Mouse (Mus musculus) heart, embryonic 12.5 days (tissue): ENCODE measurements around the gene Cd99l2. TPM values are rescaled to one million over a fixed set of nuclear protein-coding genes. Genes with fewer than 3 reads are reported as not detected.
A peak's percentile ranks its signal among the peaks of the same experiment; 100 is the strongest.
"Not testable (repeated sequence)": the region's sequence is repeated elsewhere in the genome, so short reads cannot be mapped to it uniquely, and the experiment has no call there.

Experiments
- ATAC-seq: fragments of 200-750 bp; cut with Nextera tagmentation; 2 replicates; pipeline ENCODE4 v1.8.0; 2017; ENCODE audit warnings: moderate TSS enrichment, moderate library complexity; ENCODE audit not compliant: insufficient number of reproducible peaks, low FRiP score
- H3K27ac ChIP-seq: fragments of 300-500 bp; sonication (generic); 2 replicates; pipeline ENCODE4 v1.5.1; 2016; ENCODE audit warnings: mild to moderate bottlenecking, moderate library complexity; ENCODE audit not compliant: poor library complexity, severe bottlenecking
- H3K27me3 ChIP-seq: fragments of 300-500 bp; sonication (generic); replicated peaks from 2 replicates; pipeline ENCODE4 v1.6.1; 2016; ENCODE audit warnings: mild to moderate bottlenecking, moderate library complexity
- H3K36me3 ChIP-seq: fragments of 300-500 bp; sonication (generic); 2 replicates; pipeline ENCODE4 v1.6.1; 2016; ENCODE audit warnings: mild to moderate bottlenecking, moderate library complexity
- H3K4me1 ChIP-seq: fragments of 300-500 bp; sonication (generic); replicated peaks from 2 replicates; pipeline ENCODE4 v1.6.1; 2016; ENCODE audit warnings: mild to moderate bottlenecking
- H3K4me2 ChIP-seq: fragments of 300-500 bp; sonication (generic); 2 replicates; pipeline ENCODE4 v1.6.1; 2016; ENCODE audit warnings: mild to moderate bottlenecking, moderate library complexity
- H3K4me3 ChIP-seq: fragments of 300-500 bp; sonication (generic); 2 replicates; pipeline ENCODE4 v1.5.1; 2016; ENCODE audit warnings: mild to moderate bottlenecking
- H3K9ac ChIP-seq: fragments of 300-500 bp; sonication (generic); 2 replicates; pipeline ENCODE4 v1.6.1; 2016; ENCODE audit warnings: mild to moderate bottlenecking, moderate library complexity
- H3K9me3 ChIP-seq: fragments of 300-500 bp; sonication (generic); replicated peaks from 2 replicates; pipeline ENCODE4 v1.6.1; 2016; ENCODE audit warnings: mild to moderate bottlenecking, moderate library complexity
- WGBS: fragments of 180-500 bp; shearing (Covaris S2); methylation state at CpG from one replicate; pipeline ENCODE4 v1.1.7; 2016; 5-methylcytosine and 5-hydroxymethylcytosine counted together
- polyA plus RNA-seq: library from polyadenylated mRNA; unstranded; fragments of >200 nt; fragmentation: Nextera tagmentation; extraction: Ambion mirVana; gene quantifications from 2 replicates; pipeline ENCODE4 v1.2.1, GENCODE M21; 2016

Cd99l2 gene
- polyA plus RNA-seq, 1 experiment from 2014 or later = 34.8 TPM

DNA sequence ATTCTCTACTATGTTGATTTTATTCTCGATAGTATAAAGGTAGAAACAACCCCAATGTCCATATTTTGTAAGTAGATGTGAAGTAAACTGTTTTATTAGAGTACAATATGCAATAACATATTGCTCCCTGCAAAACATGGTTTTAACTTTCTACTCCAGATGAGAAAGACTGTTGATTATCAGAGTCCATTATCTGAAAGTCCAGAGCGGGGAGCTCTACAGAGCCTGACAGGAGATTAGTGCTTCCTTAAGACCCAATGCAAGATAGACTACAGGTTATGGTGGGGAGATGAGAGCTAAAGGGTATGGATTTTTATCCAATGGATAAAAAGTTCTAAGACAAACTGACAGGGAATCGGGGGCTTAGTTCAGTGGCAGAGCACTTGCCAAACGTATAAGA lies 26.6 kb upstream of the Cd99l2 start:
- Histone ChIP-seq H3K36me3 (no peaks in the 10 kb centered on the region), H3K4me2 (no peak overlapping the region), H3K9ac (no peak overlapping the region), H3K27ac (no peak overlapping the region), H3K4me1 (no peaks in the 10 kb centered on the region), H3K27me3 (peaks cover 8% of the 10 kb centered on the region), H3K4me3 (no peak overlapping the region), H3K9me3 (no peaks in the 10 kb centered on the region)
- ATAC-seq = no peak
- 71% methylated on average over 4 of the region's 4 CpGs for WGBS

DNA sequence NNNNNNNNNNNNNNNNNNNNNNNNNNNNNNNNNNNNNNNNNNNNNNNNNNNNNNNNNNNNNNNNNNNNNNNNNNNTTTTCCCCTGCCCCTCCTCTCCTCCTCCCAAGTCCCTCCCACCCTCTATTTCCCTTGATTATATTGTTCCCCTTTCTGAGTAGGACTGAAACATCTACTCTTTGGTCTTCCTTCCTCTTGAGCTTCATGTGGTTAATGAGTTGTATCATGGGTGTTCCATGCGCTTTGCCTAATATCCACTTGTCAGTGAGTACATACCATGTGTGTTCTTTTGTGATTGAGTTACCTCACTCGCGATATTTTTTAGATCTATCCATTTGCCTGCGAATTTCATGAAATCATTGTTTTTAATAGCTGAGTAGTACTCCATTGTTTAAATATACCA lies 13.9 kb upstream of the Cd99l2 start:
- H3K36me3 ChIP-seq, H3K9ac ChIP-seq, H3K27me3 ChIP-seq, H3K4me3 ChIP-seq, ATAC-seq, H3K4me1 ChIP-seq, H3K9me3 ChIP-seq, H3K4me2 ChIP-seq, H3K27ac ChIP-seq: not testable (repeated sequence)
- 87% methylated on average over 4 of the region's 4 CpGs for WGBS

DNA sequence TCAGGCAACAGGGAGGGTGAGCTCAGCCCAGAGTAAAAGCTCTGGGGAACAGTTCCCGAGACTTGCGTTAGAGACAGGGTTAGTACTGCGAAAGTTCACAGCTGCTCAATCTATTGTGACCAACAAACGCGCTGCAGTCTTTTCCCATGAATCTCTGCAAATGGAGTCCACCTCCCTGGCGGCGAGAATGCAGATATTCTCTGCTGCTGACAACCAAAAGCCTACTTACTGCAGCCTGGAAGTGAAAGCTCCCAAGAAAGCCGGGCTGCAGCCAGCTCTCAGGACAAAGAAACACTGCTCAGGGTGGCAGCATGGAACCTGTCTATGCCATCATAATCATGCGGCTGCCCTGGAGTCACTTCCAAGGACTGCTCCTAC lies 619 bp upstream of the Cd99l2 start:
- Histone ChIP-seq H3K4me2 (peak overlapping the region; percentile 76), H3K36me3 (no peaks in the 10 kb centered on the region), H3K27me3 (peaks cover 15% of the 10 kb centered on the region), H3K9me3 (no peaks in the 10 kb centered on the region), H3K4me3 (peak overlapping the region; percentile 57), H3K27ac (peak overlapping the region; percentile 95), H3K9ac (peak overlapping the region; percentile 62), H3K4me1 (peaks cover 10% of the 10 kb centered on the region)
- ATAC-seq = peak; percentile 20; the same call in 1 of the 2 replicates
- WGBS = 17% methylated on average over 9 of the region's 9 CpGs

DNA sequence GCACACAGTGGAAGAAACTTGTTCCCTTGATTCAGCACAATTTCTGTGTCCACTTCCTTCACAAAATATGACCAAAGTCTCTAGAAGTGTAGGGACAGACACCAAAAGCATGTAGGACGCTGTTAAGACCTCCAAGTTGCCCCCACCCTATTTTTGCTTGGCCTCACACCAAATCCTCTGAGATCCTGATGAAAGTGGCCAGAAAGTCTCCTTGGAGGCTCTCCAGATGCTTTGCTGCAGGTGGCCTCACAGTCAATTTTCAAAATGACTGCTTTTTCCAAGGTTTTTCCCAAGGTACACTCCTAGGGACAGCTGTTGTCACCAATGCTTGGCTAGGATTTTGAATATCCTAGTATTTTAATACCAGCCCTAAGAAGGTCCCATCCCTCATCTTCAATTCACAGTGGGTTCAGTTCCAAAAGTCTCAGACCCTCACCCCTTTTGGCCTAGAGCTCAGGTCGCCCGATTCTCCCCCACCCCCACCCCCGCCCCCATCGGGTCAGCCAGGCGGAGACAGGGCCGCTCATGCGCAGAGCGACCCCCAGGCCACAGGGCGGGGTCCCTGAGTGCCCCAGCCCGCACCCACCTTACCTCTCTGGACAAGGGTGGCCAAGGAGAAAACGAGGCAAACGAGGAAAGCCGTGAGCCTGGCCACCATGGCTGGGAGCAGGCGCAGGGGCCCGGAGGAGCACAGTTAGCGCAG lies 567 bp downstream of the Cd99l2 start:
- Histone ChIP-seq H3K4me2 (peak overlapping the region; percentile 76), H3K36me3 (no peaks in the 10 kb centered on the region), H3K9me3 (no peaks in the 10 kb centered on the region), H3K27me3 (peaks cover 3% of the 10 kb centered on the region), H3K27ac (peak overlapping the region; percentile 95), H3K9ac (peak overlapping the region; percentile 68), H3K4me1 (peaks cover 10% of the 10 kb centered on the region), H3K4me3 (peak overlapping the region; percentile 57)
- WGBS = 17% methylated on average over 15 of the region's 17 CpGs
- ATAC-seq = peak; percentile 79; the same call in 1 of the 2 replicates

DNA sequence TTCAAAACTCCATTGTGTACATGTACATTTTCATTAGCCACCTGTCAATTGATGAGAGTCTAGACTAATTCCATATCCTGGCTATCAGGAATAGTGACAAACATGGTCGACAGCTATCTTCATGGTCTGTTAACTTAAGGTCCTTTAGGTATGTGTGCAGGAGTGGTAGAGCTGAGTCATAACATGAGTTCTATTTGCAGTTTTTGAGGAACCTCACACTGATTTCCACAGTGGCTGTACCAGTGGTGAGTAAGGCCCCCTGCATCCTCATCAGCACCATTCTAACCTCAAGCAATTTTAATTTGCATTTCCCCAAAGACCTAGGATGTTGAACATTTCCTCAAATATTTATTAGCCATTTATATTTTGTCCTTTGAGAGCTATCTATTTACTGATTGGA lies 3.3 kb downstream of the Cd99l2 start:
- WGBS = 81% methylated on average over 1 of the region's 1 CpGs

DNA sequence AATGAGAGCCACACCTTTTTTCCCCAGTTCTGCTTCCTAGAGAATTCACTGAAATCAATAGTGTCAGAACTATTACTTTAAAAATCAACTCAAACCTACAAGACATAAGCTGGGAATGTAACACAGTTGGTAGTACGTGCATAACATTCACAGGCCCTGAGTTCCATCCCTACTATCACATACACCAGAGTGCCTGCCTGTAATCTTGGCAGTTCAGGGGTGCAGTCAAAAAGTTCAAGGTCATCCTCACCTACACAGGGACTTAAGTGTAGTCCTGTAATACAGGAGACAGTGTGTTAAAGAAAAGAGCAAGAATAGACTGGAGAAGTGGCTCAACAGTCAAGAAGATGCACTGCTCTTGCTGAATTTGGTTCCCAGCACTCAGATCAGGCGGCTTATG lies 10.4 kb downstream of the Cd99l2 start:
- ATAC-seq = no peak
- Histone ChIP-seq H3K36me3 (no peaks in the 10 kb centered on the region), H3K9ac (no peak overlapping the region), H3K4me1 (no peaks in the 10 kb centered on the region), H3K9me3 (no peaks in the 10 kb centered on the region), H3K4me3 (no peak overlapping the region), H3K27me3 (no peaks in the 10 kb centered on the region), H3K27ac (no peak overlapping the region), H3K4me2 (no peak overlapping the region)
- WGBS = 67% methylated on average over 2 of the region's 2 CpGs

More for the DNA sequence above, 3.3 kb downstream of the Cd99l2 start:
- H3K9me3 ChIP-seq = no peaks in the 10 kb centered on the region
- H3K9ac ChIP-seq = no peak overlapping the region
- H3K27me3 ChIP-seq = no peaks in the 10 kb centered on the region
- no peak overlapping the region for H3K4me3 ChIP-seq
- H3K4me1 ChIP-seq = peaks cover 10% of the 10 kb centered on the region
- H3K27ac ChIP-seq = no peak overlapping the region
- H3K36me3 ChIP-seq = no peaks in the 10 kb centered on the region
- ATAC-seq = no peak
- no peak overlapping the region for H3K4me2 ChIP-seq

DNA sequence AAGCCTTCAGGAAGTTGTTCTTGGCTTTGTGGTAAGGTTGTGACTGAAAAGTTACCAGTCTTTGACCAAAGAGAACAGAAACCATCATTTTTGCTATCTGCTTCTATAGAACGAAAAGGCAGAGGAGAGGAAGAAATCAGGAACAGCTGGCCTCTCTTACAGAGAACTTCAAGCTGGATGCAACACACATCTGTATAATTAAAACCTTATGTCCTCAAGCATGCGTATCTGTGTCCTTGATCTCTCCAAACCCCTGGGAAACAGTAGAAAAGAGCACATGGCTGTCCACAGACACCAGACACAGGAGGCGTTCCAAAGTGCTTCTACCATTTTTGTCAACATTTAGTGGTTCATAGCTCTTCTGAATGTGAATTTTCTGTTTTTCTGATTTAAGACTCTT lies 16.7 kb downstream of the Cd99l2 start:
- H3K27ac ChIP-seq = no peak overlapping the region

DNA sequence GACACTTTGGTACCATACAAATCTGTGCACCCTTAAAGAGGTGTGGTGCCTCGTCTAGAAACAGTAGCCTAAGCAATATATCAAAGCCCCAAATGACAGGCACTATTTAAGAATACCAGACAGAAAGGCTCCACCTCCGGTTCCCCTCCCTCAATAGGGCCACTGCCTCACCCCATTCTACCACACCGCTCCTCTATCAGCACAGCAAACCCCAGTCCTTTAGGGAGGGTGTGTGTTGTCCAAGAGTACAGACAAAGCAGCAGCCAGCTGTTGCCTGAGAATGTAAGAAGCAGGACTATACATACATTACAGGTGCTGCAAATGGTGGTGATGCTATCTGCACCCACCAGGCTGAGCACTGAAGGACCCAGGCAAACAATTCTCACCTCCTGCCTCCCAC lies 17.2 kb downstream of the Cd99l2 start:
- no peaks in the 10 kb centered on the region for H3K36me3 ChIP-seq
- no peak overlapping the region for H3K27ac ChIP-seq
- H3K4me1 ChIP-seq = no peaks in the 10 kb centered on the region
- H3K4me3 ChIP-seq = no peak overlapping the region
- no peaks in the 10 kb centered on the region for H3K27me3 ChIP-seq
- no peak for ATAC-seq
- no peaks in the 10 kb centered on the region for H3K9me3 ChIP-seq
- 53% methylated on average over 3 of the region's 3 CpGs for WGBS
- H3K9ac ChIP-seq = no peak overlapping the region
- no peak overlapping the region for H3K4me2 ChIP-seq

More for the DNA sequence above, 16.7 kb downstream of the Cd99l2 start:
- H3K4me3 ChIP-seq = no peak overlapping the region
- no peaks in the 10 kb centered on the region for H3K36me3 ChIP-seq
- no peak overlapping the region for H3K4me2 ChIP-seq
- no peaks in the 10 kb centered on the region for H3K4me1 ChIP-seq
- H3K9me3 ChIP-seq = no peaks in the 10 kb centered on the region
- no peak overlapping the region for H3K9ac ChIP-seq
- ATAC-seq = no peak
- no peaks in the 10 kb centered on the region for H3K27me3 ChIP-seq
- WGBS = 63% methylated on average over 3 of the region's 3 CpGs

DNA sequence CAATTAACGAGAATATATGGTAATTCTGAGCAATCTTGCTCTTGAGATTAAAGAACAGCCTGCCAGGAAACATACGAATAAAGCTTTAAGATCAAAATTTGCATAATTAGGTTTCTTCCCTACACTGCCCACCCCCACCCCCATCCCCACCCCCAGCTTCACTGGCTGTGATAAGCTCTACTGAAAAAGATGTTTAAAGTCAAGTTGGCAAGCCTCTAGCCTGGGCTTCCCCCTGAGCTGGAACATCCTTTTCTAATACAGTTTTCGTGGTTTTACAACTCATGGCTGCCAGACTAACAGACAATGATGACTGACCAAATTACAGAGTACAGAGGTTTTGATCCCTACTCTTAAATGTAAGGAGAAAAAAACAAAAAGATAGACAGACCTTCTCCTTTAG lies 17.6 kb downstream of the Cd99l2 start:
- Histone ChIP-seq H3K9ac (no peak overlapping the region), H3K27ac (no peak overlapping the region), H3K4me1 (no peaks in the 10 kb centered on the region), H3K4me2 (no peak overlapping the region), H3K9me3 (no peaks in the 10 kb centered on the region), H3K4me3 (no peak overlapping the region), H3K27me3 (no peaks in the 10 kb centered on the region), H3K36me3 (no peaks in the 10 kb centered on the region)
- no peak for ATAC-seq
- WGBS = 70% methylated on average over 3 of the region's 3 CpGs

DNA sequence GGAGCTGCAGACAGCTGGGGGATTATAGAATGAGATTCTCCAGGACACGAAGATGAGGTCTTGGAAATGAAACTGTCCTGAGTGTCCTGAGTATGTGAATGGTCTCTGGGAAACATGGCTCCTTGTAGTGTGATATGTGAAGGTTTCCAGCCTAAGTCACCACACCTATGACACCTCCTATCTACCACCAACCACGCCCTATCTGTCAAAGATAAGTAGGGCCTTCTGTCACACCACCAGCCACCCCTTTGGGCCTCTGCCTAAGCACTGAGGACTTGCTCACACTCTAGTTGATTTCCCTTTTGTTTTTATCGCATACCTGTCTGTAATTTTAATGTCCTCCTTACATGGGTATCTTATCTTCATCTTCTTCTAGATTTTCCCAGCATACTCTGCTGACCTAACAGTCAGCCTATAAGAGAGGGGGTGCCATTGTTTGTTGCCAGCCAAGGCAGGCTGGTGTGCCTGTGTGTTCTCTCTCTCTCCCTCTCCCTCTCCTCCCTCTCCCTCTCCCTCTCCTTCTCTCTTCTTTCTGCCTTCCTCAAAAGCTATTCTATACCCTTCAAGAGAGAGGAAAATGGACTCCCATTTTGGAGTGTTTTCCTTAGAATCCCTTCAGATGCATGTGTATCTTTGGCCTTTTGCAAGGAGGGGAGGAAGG lies 18.2 kb downstream of the Cd99l2 start:
- H3K4me1 ChIP-seq = no peaks in the 10 kb centered on the region
- H3K9ac ChIP-seq = no peak overlapping the region
- peak; percentile 77; the same call in 1 of the 2 replicates for ATAC-seq
- H3K36me3 ChIP-seq = no peaks in the 10 kb centered on the region
- no peak overlapping the region for H3K27ac ChIP-seq
- H3K27me3 ChIP-seq = no peaks in the 10 kb centered on the region
- H3K4me3 ChIP-seq = no peak overlapping the region
- H3K9me3 ChIP-seq = no peaks in the 10 kb centered on the region
- WGBS = 70% methylated on average over 3 of the region's 3 CpGs
- no peak overlapping the region for H3K4me2 ChIP-seq

DNA sequence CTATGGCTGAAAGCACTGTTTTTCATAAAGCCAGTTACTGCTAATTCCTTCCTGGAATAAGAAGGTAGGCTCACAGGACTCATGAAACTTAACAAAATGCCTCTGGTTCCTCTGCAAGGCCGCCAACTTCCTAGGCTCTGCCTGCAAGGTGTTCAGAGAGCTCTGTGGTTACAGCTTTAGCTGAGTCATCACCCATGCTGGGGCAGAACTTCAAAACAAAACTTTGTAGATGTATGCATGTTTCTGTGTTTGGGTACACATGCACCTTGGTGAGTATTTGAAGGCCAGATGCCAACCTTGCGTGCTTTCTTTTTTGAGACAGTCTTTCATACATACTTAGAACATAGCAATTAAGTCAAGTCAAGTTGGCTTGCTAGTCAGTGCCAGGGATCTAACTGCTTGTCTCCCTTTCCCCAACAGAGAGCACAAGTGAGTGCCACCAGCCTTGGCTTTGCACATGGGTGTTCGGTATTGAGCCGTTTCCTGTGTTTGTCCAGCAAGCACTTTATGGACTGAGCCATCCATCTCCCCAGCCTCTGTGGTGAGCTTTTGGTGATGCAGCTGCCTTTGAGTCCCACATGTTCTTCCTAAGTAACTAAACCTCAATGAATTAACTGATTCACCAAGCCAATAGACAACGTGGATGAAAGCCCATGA lies 23.9 kb downstream of the Cd99l2 start:
- no peak overlapping the region for H3K4me3 ChIP-seq
- WGBS = 89% methylated on average over 5 of the region's 5 CpGs
- no peak overlapping the region for H3K27ac ChIP-seq
- ATAC-seq = no peak
- H3K9me3 ChIP-seq = no peaks in the 10 kb centered on the region
- H3K4me2 ChIP-seq = no peak overlapping the region
- H3K27me3 ChIP-seq = no peaks in the 10 kb centered on the region
- H3K9ac ChIP-seq = no peak overlapping the region
- peaks cover 15% of the 10 kb centered on the region; the same call in 1 of the 2 replicates for H3K4me1 ChIP-seq
- H3K36me3 ChIP-seq = no peaks in the 10 kb centered on the region
